Mouse (Mus musculus): Measurements from ENCODE around the gene Mrpl54. TPM values are rescaled to one million over a fixed set of nuclear protein-coding genes. Genes with fewer than 3 reads are reported as not detected.
A peak's percentile ranks its signal among the peaks of the same experiment; 100 is the strongest.

The Mrpl54 gene
- total RNA-seq, 2 experiments from 2014 or later = 121 to 141 TPM

GRCm38 (mm10) chr10:81295185-81295584 lies 28.5 kb upstream of the Mrpl54 start:
- no peak for DNase-seq

- no peak for DNase-seq
Observed at GRCm38 (mm10) chr10:81294442-81294841, 27.7 kb upstream of the Mrpl54 start.

- DNase-seq = no peak
Observed at GRCm38 (mm10) chr10:81293334-81294030, 26.7 kb upstream of the Mrpl54 start.

GRCm38 (mm10) chr10:81292554-81293333 lies 26.0 kb upstream of the Mrpl54 start, which contains the start of gene Pip5k1c:
Gene Pip5k1c, plus strand, starts transcription at chr10:81292963.
- peak; percentile 98 for DNase-seq

GRCm38 (mm10) chr10:81291511-81292104 lies 24.9 kb upstream of the Mrpl54 start, which contains the start of gene Tjp3:
Gene Tjp3, minus strand, starts transcription at chr10:81291581.
- DNase-seq = no peak

- DNase-seq = no peak
Observed at GRCm38 (mm10) chr10:81290698-81291460, 24.1 kb upstream of the Mrpl54 start.

- no peak for DNase-seq
Observed at GRCm38 (mm10) chr10:81289811-81290210, 23.1 kb upstream of the Mrpl54 start.

GRCm38 (mm10) chr10:81289278-81289677 lies 22.5 kb upstream of the Mrpl54 start:
- peak; percentile 62 to 75 for DNase-seq

- peak in 1 of 2 experiments; percentile 49 for DNase-seq
Observed at GRCm38 (mm10) chr10:81288601-81289000, 21.9 kb upstream of the Mrpl54 start.

GRCm38 (mm10) chr10:81287513-81288157 lies 20.9 kb upstream of the Mrpl54 start:
- DNase-seq = peak; percentile 46 to 64

GRCm38 (mm10) chr10:81286586-81286985 lies 19.9 kb upstream of the Mrpl54 start:
- no peak for DNase-seq

GRCm38 (mm10) chr10:81285694-81286450 lies 19.1 kb upstream of the Mrpl54 start:
- DNase-seq = peak; percentile 92 to 94

- no peak for DNase-seq
Observed at GRCm38 (mm10) chr10:81284719-81285118, 18.0 kb upstream of the Mrpl54 start.

- no peak for DNase-seq
Observed at GRCm38 (mm10) chr10:81284189-81284588, 17.5 kb upstream of the Mrpl54 start.

GRCm38 (mm10) chr10:81279496-81279895 lies 12.8 kb upstream of the Mrpl54 start:
- DNase-seq = no peak

GRCm38 (mm10) chr10:81277676-81278075 lies 10.9 kb upstream of the Mrpl54 start:
- DNase-seq = no peak

GRCm38 (mm10) chr10:81273842-81274241 lies 7.1 kb upstream of the Mrpl54 start:
- DNase-seq = peak; percentile 55 to 78

- DNase-seq = no peak
Observed at GRCm38 (mm10) chr10:81272356-81272755, 5.6 kb upstream of the Mrpl54 start.

- DNase-seq = no peak
Observed at GRCm38 (mm10) chr10:81268643-81269412, 2.1 kb upstream of the Mrpl54 start.

GRCm38 (mm10) chr10:81268056-81268455 lies 1.3 kb upstream of the Mrpl54 start:
- peak; percentile 87 to 89 for DNase-seq

Data from adrenal gland, postnatal 36 days (tissue).